Mouse (Mus musculus) right cerebral cortex, postnatal 10 days (tissue): ENCODE results near the gene Tal1.

ENCODE experiments used
- DNase-seq, 2 experiments: peaks; one replicate each; pipeline ENCODE4 v3.0.0; 2021; ENCODE audit warnings: low spot score in 2 of 2

The Tal1 gene

GRCm38 (mm10) chr4:115063518-115064239 lies 7.5 kb downstream of the Tal1 start:
- DNase-seq: no peak

- no peak for DNase-seq
Measured at GRCm38 (mm10) chr4:115071668-115072067, 15.4 kb downstream of the Tal1 start.

GRCm38 (mm10) chr4:115074789-115075188 lies 18.6 kb downstream of the Tal1 start:
- no peak for DNase-seq

GRCm38 (mm10) chr4:115075204-115075915 lies 19.1 kb downstream of the Tal1 start:
- no peak for DNase-seq

- peak; percentile 53 to 71 for DNase-seq
Measured at GRCm38 (mm10) chr4:115078892-115079820, 22.9 kb downstream of the Tal1 start.

- no peak for DNase-seq
Measured at GRCm38 (mm10) chr4:115079821-115080349, 23.7 kb downstream of the Tal1 start.

GRCm38 (mm10) chr4:115083031-115083430 lies 26.8 kb downstream of the Tal1 start:
- DNase-seq: no peak

GRCm38 (mm10) chr4:115085522-115086095 lies 29.4 kb downstream of the Tal1 start:
- DNase-seq: peak; percentile 42 to 59

- no peak for DNase-seq
Measured at GRCm38 (mm10) chr4:115086257-115086656, 30.0 kb downstream of the Tal1 start.

- DNase-seq: no peak
Measured at GRCm38 (mm10) chr4:115086763-115087415, 30.7 kb downstream of the Tal1 start.

- no peak for DNase-seq
Measured at GRCm38 (mm10) chr4:115088611-115089338, 32.5 kb downstream of the Tal1 start, which contains the start of gene Pdzk1ip1. Pdzk1ip1 (plus strand) TSS chr4:115088708.

GRCm38 (mm10) chr4:115090592-115090991 lies 34.4 kb downstream of the Tal1 start:
- DNase-seq: no peak

GRCm38 (mm10) chr4:115091806-115092205 lies 35.6 kb downstream of the Tal1 start:
- DNase-seq: no peak

- DNase-seq: no peak
Measured at GRCm38 (mm10) chr4:115093331-115093864, 37.2 kb downstream of the Tal1 start.

GRCm38 (mm10) chr4:115094056-115094455 lies 37.8 kb downstream of the Tal1 start:
- no peak for DNase-seq

GRCm38 (mm10) chr4:115095671-115096434 lies 39.6 kb downstream of the Tal1 start:
- DNase-seq: no peak

GRCm38 (mm10) chr4:115096435-115097145 lies 40.4 kb downstream of the Tal1 start:
- DNase-seq: no peak

- peak; percentile 29 to 53 for DNase-seq
Measured at GRCm38 (mm10) chr4:115097146-115097496, 40.9 kb downstream of the Tal1 start.

GRCm38 (mm10) chr4:115101682-115102081 lies 45.5 kb downstream of the Tal1 start:
- peak; percentile 84 to 85 for DNase-seq
